16 mouse cellular contexts compared by ENCODE assay signal in genomic region chr16:58678660-58679059, GRCm38 (mm10). TPM values are rescaled to one million over a fixed set of nuclear protein-coding genes. Genes with fewer than 3 reads are reported as not detected.
A peak's percentile ranks its signal among the peaks of the same experiment; 100 is the strongest.
DNase-seq lines count a peak whose midpoint lies in the region; ATAC-seq and TF ChIP-seq lines count a peak whose summit lies in the region.
"Had no signal": no experiment of that assay in that cellular context is flagged by ENCODE, and none has a peak within 500 bp of the region (broad histone marks: within the 10 kb centered on the region; RNA-seq: fewer than 3 reads in every experiment).

No protein-coding gene starts in this region.

- no peak for DNase-seq in gastrocnemius, adult 2 months
- DNase-seq in gastrocnemius, postnatal 4 days (ENCODE audit: low spot score in 2 of 2), result no peak
- DNase-seq in thymus, postnatal 4 days, result peak; percentile 9
- DNase-seq in thymus, postnatal 10 days (ENCODE audit: low spot score in 2 of 2), result no peak
- no peak for DNase-seq in Muller cell, postnatal 12 days (ENCODE audit: inconsistent ontology term)
- no peak for DNase-seq in embryo, embryonic 10.5 days (ENCODE audit: low spot score)
- no peak for DNase-seq in adrenal gland, adult 2 months
- DNase-seq: cerebellum, postnatal 14 days; gastrocnemius, postnatal 25 days; lung, adult 18-20 months had no signal

- H3K27me3 ChIP-seq in liver, embryonic 15.5 days, result no peaks in the 10 kb centered on the region
- H3K27me3 ChIP-seq: hindbrain, embryonic 12.5 days had no signal

- no peak overlapping the region for H3K27ac ChIP-seq in gastrocnemius, adult 2 months
- peak overlapping the region; percentile 59 for H3K27ac ChIP-seq in liver, embryonic 15.5 days (replicated peaks)
- H3K27ac ChIP-seq: hindbrain, embryonic 12.5 days had no signal

- peaks cover 84% of the 10 kb centered on the region for H3K36me3 ChIP-seq in liver, embryonic 15.5 days (replicated peaks)

- H3K4me2 ChIP-seq in liver, embryonic 15.5 days, result peak overlapping the region; percentile 21
- H3K4me2 ChIP-seq: hindbrain, embryonic 12.5 days had no signal

- H3K9ac ChIP-seq in liver, embryonic 15.5 days, result no peak overlapping the region
- H3K9ac ChIP-seq: hindbrain, embryonic 12.5 days had no signal

- H3K4me3 ChIP-seq in gastrocnemius, adult 2 months, result no peak overlapping the region
- H3K4me3 ChIP-seq in liver, embryonic 15.5 days (replicated peaks), result peak overlapping the region; percentile 21
- H3K4me3 ChIP-seq: hindbrain, embryonic 12.5 days; layer of hippocampus, adult 2 months had no signal

- H3K9me3 ChIP-seq in liver, embryonic 15.5 days (replicated peaks), result no peaks in the 10 kb centered on the region
- H3K9me3 ChIP-seq: hindbrain, embryonic 12.5 days had no signal

- WGBS in liver, embryonic 15.5 days (ENCODE audit: insufficient replicate concordance), result 49% methylated on average over 7 of the region's 7 CpGs

- TF ChIP-seq CTCF in gastrocnemius, adult 2 months (IDR thresholded peaks at IDR 0.05), result peak; percentile 19

- intact Hi-C loops in gastrocnemius, adult 2 months (cut with DNase I), result no loop called here

- peaks cover 65% of the 10 kb centered on the region for H3K4me1 ChIP-seq in liver, embryonic 15.5 days (replicated peaks)
- H3K4me1 ChIP-seq: hindbrain, embryonic 12.5 days had no signal

- ATAC-seq in liver, embryonic 15.5 days (ENCODE audit: insufficient read depth), result no peak
- ATAC-seq: forebrain, embryonic 16.5 days had no signal

RNA-seq across cellular contexts. Expression of gene Cpox, which starts 8.6 kb away (rescaled TPM):
- 10 to 100 TPM; 20.2 to 25.4 TPM for total RNA-seq in gastrocnemius, adult 2 months (2021)
- total RNA-seq in gastrocnemius, postnatal 4 days (2021), result 10 to 100 TPM; 10.5 to 13.0 TPM
- polyA plus RNA-seq in liver, embryonic 15.5 days (2015; fragmentation: Nextera tagmentation; extraction: Ambion mirVana), result 496 and 576 TPM in 2 replicates
- total RNA-seq in adrenal gland, adult 2 months (2021), result 10 to 100 TPM; 12.2 to 17.0 TPM
- polyA plus RNA-seq in adrenal gland, adult 2 months (2012; rRNA removed), result 10.1 and 10.5 TPM in 2 replicates

RNA-seq across cellular contexts. Expression of gene E330017A01Rik, which starts 40.1 kb away (rescaled TPM):
- total RNA-seq in gastrocnemius, adult 2 months (2021), result not detected
- not detected for total RNA-seq in gastrocnemius, postnatal 4 days (2021)
- polyA plus RNA-seq in liver, embryonic 15.5 days (2015; fragmentation: Nextera tagmentation; extraction: Ambion mirVana), result not detected in 2 replicates
- not detected for total RNA-seq in adrenal gland, adult 2 months (2021)
- polyA plus RNA-seq in adrenal gland, adult 2 months (2012; rRNA removed), result not detected in 2 replicates
- total RNA-seq: gastrocnemius, postnatal 25 days; layer of hippocampus, adult 2 months had no signal
- polyA plus RNA-seq: embryonic facial prominence, embryonic 14.5 days; forebrain, embryonic 16.5 days; hindbrain, embryonic 12.5 days had no signal

RNA-seq across cellular contexts. Expression of gene Gpr15, which starts 40.2 kb away (rescaled TPM):
- total RNA-seq in gastrocnemius, adult 2 months (2021), result not detected
- not detected for total RNA-seq in gastrocnemius, postnatal 4 days (2021)
- 0.05 and 0.12 TPM in 2 replicates for polyA plus RNA-seq in liver, embryonic 15.5 days (2015; fragmentation: Nextera tagmentation; extraction: Ambion mirVana)
- total RNA-seq in adrenal gland, adult 2 months (2021), result not detected
- not detected in 2 replicates for polyA plus RNA-seq in adrenal gland, adult 2 months (2012; rRNA removed)
- total RNA-seq: gastrocnemius, postnatal 25 days; layer of hippocampus, adult 2 months had no signal
- polyA plus RNA-seq: embryonic facial prominence, embryonic 14.5 days; forebrain, embryonic 16.5 days; hindbrain, embryonic 12.5 days; kidney, embryonic 14.5 days had no signal

RNA-seq across cellular contexts. Expression of gene Cldnd1, which starts 49.0 kb away (rescaled TPM):
- 10 to 100 TPM; 64.8 to 82.8 TPM for total RNA-seq in gastrocnemius, adult 2 months (2021)
- 10 to 100 TPM; 57.2 to 61.9 TPM for total RNA-seq in gastrocnemius, postnatal 4 days (2021)
- 24.6 and 25.4 TPM in 2 replicates for polyA plus RNA-seq in liver, embryonic 15.5 days (2015; fragmentation: Nextera tagmentation; extraction: Ambion mirVana)
- 10 to 100 TPM; 58.9 to 61.1 TPM for total RNA-seq in adrenal gland, adult 2 months (2021)
- polyA plus RNA-seq in adrenal gland, adult 2 months (2012; rRNA removed), result 44.4 and 59.9 TPM in 2 replicates
